Mouse (Mus musculus) left cerebral cortex, adult 8-10 months (tissue): Measurements from ENCODE around the gene Ep300. TPM values are rescaled to one million over a fixed set of nuclear protein-coding genes. Genes with fewer than 3 reads are reported as not detected.
"Not testable (repeated sequence)": the region's sequence is repeated elsewhere in the genome, so short reads cannot be mapped to it uniquely, and the experiment has no call there.

Experiments
- DNase-seq, 2 experiments: peaks; one replicate each; pipeline ENCODE4 v3.0.0; 2022; ENCODE audit warnings: low spot score in 2 of 2
- total RNA-seq, 4 experiments: library from RNA; stranded (reverse); gene quantifications; 2 replicates each; pipeline ENCODE4 v1.2.4; 2022

Gene Ep300
- total RNA-seq, 4 experiments from 2014 or later: 59.1 to 78.3 (median 67.4) TPM

- DNase-seq: no peak
These were observed 9.1 kb downstream of the Ep300 start for GRCm38 (mm10) chr15:81594146-81594696.

GRCm38 (mm10) chr15:81598742-81599141 lies 13.6 kb downstream of the Ep300 start:
- not testable (repeated sequence) for DNase-seq

DNA sequence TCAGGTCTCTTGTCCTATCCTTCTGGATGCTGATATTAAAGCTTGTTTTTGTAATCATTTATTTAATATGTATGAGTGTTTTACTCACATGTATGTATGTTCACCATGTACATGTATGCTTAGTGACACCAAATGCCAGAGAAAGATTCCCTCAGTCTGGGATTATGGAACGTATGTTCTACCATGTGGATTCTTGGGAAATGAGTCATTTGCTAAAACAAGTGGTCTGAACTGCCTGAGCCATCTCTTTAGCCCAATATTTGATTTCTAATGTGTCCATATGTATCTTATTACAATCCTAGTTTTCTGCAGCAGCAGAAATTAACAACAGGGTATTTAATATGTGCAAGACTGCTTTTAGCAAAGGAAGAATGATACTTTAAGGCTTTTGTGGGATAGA lies 20.1 kb downstream of the Ep300 start:
- no peak for DNase-seq

GRCm38 (mm10) chr15:81606634-81607033 lies 21.5 kb downstream of the Ep300 start:
- DNase-seq: no peak

GRCm38 (mm10) chr15:81649516-81650455 lies 64.6 kb downstream of the Ep300 start:
- no peak for DNase-seq

- no peak for DNase-seq
These were observed 65.5 kb downstream of the Ep300 start for GRCm38 (mm10) chr15:81650636-81651035.

- DNase-seq: no peak
These were observed 76.5 kb downstream of the Ep300 start for GRCm38 (mm10) chr15:81661701-81662100.

- no peak for DNase-seq
These were observed 78.1 kb downstream of the Ep300 start for GRCm38 (mm10) chr15:81663281-81663680.

- DNase-seq: peak; percentile 81 to 90
These were observed 78.8 kb downstream of the Ep300 start, which contains the start of gene L3mbtl2 for GRCm38 (mm10) chr15:81663697-81664561. Gene L3mbtl2 (plus strand): TSS chr15:81663889.

DNA sequence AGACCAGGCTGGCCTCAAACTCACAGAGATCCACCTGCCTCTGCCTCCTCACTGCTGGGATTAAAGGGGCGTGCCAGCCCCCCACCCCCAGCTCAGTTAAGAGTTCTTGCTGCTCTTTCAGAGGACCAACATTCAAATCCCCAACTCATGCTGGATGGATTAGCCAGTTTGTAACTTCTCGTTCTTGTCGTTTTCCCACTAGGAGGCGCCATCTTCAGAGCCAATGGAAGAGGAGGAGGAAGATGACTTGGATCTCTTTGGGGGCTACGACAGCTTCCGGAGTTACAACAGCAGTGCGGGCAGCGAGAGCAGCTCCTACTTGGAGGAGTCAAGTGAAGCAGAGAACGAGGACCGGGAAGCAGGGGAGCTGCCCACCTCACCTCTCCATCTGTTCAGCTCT lies 81.8 kb downstream of the Ep300 start:
- DNase-seq: no peak

DNA sequence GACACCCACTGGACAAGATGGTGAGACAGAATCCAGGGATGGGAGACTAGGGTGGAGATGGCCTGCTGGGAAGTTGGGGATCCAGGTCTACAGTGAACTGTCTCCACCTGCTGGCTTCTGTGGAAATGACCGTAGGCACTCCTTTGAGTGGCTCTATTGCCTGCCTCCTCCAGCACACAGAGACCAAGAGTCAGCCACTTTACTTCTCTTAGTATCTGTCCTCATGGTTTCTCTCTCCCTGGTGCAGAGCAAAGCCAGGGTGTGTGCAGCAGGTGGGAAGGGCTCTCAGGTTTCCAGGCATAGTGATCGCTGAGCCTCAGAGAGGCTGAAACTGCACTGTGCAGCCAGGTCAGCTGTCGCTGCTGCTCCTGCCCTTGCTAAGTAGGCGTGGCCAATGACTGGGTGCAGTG lies 85.1 kb downstream of the Ep300 start:
- no peak for DNase-seq

DNA sequence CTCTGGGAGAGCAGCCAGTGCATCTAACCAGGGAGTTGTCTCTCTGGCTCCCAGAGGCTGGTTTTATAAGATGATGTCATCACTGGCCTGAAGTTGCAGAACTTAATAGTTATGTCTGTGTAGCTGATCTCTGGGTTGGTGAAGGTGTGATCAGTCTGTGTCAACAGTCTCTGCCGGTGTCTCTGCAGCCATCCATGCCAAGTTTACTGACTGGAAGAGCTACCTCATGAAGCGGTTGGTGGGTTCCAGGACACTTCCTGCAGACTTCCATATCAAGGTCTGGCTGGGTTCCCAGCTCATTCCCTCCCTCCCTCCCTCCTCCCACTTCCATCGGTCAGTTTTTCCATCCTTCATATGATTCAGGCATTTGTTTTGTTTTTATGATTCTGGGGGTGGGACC lies 91.5 kb downstream of the Ep300 start:
- DNase-seq: no peak

- no peak for DNase-seq
These were observed 95.2 kb downstream of the Ep300 start for GRCm38 (mm10) chr15:81680301-81680805.

- no peak for DNase-seq
These were observed 108.3 kb downstream of the Ep300 start for GRCm38 (mm10) chr15:81693366-81693966.

GRCm38 (mm10) chr15:81693967-81694881 lies 109.1 kb downstream of the Ep300 start:
- peak; percentile 59 to 64 for DNase-seq

DNA sequence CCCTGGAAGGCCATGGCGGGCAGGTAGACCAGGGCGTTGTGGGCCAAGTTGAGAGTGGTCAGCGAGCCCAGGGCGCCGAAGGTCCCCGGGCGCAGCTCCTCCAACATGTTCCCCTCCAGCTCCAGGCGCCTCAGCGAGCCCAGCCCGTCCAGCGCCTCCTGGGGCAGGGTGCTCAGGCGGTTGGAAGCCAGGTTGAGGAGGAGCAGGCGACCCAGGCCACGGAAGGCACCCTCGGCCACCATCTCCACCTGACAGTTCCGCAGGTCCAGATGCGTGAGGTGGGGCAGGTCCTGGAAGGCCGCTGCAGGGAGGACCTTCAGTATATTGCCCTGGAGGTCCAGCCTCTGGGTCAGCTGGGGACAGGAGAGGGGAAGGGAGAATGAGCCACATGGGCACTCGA lies 109.7 kb downstream of the Ep300 start:
- DNase-seq: no peak

GRCm38 (mm10) chr15:81697175-81697574 lies 112.0 kb downstream of the Ep300 start, which contains the start of gene Chadl:
Gene Chadl (minus strand): TSS chr15:81697287.
- DNase-seq: peak in 1 of 2 experiments; percentile 61

DNA sequence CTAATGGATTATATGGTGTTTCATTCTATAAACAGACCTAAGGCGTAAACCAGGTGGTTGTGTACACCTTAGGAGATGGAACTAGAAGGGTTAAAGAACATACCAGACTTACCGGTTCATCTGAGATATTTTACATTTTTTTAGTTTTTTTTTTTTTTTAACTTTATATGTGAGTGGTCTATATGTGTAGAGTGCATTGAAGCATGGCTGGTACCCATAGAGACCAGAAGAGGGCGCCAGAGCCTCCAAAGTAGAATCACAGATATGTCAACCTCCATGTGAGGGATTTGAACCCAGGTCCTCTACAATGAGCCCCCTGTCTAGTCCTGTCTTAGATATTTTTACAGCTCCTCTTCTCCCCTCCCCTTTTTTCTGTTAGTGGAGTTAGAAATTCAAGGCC lies 112.7 kb downstream of the Ep300 start:
- DNase-seq: no peak

DNA sequence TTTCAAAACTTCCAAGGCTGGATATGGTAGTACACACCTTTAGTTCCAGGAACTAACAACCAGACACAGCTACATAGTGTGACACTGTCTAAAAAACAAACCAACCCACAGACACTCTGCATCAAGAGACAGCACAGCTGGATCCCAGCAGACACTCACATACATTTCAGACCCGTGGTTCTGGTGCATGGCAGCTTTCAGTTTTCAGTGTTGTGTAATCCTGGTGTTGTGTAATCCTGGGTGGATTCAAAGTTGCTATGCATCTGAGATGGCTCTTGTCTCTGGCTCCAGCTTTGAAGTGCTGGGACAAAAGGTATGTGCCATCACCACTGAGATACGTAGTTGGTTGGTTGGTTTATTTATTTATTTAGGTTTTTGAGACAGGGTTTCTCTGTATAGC lies 113.4 kb downstream of the Ep300 start:
- DNase-seq: no peak

DNA sequence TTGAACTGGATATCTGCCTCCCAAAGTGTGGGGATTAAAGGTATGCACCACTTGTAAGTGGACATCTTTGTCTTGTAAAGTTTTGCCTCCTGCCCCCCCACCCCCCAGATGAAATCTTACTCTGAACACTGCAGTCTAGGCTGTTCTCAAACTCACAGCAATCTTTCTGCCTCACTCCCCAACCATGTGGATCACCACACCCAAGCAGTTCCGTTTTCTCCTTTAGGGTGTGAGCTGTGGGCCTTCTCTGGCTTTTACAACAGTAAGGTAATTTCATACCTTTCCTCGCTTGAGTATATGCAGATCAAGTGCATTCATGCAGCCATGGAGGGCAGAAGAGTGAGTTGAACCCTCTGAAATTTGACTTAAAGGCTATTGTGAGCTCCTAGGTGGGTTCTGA lies 115.0 kb downstream of the Ep300 start:
- DNase-seq: no peak
